Mouse (Mus musculus): ENCODE data around the gene Pdxdc1. TPM values are rescaled to one million over a fixed set of nuclear protein-coding genes. Genes with fewer than 3 reads are reported as not detected.
A peak's percentile ranks its signal among the peaks of the same experiment; 100 is the strongest.

Pdxdc1 gene
- total and polyA plus RNA-seq, 3 experiments = 35.5 to 74.9 (median 72.1) TPM

- Histone ChIP-seq H3K9me3 (replicated peaks) (no peaks in the 10 kb centered on the region), H3K4me3 (ENCODE audit: low read depth, low read length) (no peak overlapping the region), H3K4me1 (ENCODE audit: insufficient read depth, low read depth, low read length) (no peaks in the 10 kb centered on the region), H3K36me3 (replicated peaks) (peaks cover 4% of the 10 kb centered on the region), H3K27me3 (ENCODE audit: insufficient read depth, low read length) (no peaks in the 10 kb centered on the region)
- DNase-seq (ENCODE audit: low spot score) (no peak), ATAC-seq (ENCODE audit: extremely low read depth, insufficient number of reproducible peaks, low FRiP score, poor library complexity, severe bottlenecking) (no peak)
- TF ChIP-seq CTCF (IDR thresholded peaks at IDR 0.05; ENCODE audit: low read depth, low read length) (no peak), TAL1 (conservative IDR thresholded peaks at IDR 0.05; ENCODE audit: low read depth, low read length) (no peak), GATA1 (IDR thresholded peaks at IDR 0.05; ENCODE audit: borderline replicate concordance, low read length) (no peak), POLR2AphosphoS5 (IDR thresholded peaks at IDR 0.05; ENCODE audit: insufficient replicate concordance, low read depth, low read length) (no peak), GATA2 (IDR thresholded peaks at IDR 0.05; ENCODE audit: borderline replicate concordance, low read depth, low read length) (no peak)
Measured at GRCm38 (mm10) chr16:13920093-13920492, 17.2 kb upstream of the Pdxdc1 start.

DNA sequence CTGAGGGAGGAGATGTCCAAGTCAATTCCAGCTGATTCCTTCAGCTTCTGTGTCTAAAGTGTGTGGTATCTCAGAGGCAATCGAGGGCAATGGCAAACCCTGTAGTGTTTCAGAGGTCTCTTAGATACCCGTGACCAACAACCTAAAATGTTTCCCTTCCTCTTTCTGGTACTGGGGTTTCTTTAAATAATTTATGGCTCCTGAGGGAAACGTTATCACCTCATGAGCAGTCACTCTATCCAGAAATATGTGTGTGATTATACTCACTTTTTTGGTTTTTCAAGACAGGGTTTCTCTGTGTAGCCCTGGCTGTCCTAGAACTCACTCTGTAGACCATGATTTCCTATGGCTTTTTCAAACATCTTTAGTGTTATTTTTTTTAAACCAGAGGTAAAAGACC, 4.4 kb upstream of the Pdxdc1 start:
- Histone ChIP-seq H3K27me3 (ENCODE audit: insufficient read depth, low read length) (no peaks in the 10 kb centered on the region), H3K4me3 (ENCODE audit: low read depth, low read length) (no peak overlapping the region), H3K36me3 (replicated peaks) (peaks cover 13% of the 10 kb centered on the region), H3K4me1 (ENCODE audit: insufficient read depth, low read depth, low read length) (peaks cover 9% of the 10 kb centered on the region; the same call in 1 of the 2 replicates), H3K9me3 (replicated peaks) (no peaks in the 10 kb centered on the region)
- DNase-seq (ENCODE audit: low spot score) (no peak), ATAC-seq (ENCODE audit: extremely low read depth, insufficient number of reproducible peaks, low FRiP score, poor library complexity, severe bottlenecking) (no peak)
- TF ChIP-seq GATA1 (IDR thresholded peaks at IDR 0.05; ENCODE audit: borderline replicate concordance, low read length) = no peak
- TF ChIP-seq POLR2AphosphoS5 (IDR thresholded peaks at IDR 0.05; ENCODE audit: insufficient replicate concordance, low read depth, low read length) = no peak
- TF ChIP-seq GATA2 (IDR thresholded peaks at IDR 0.05; ENCODE audit: borderline replicate concordance, low read depth, low read length) = no peak
- no peak for TF ChIP-seq CTCF (IDR thresholded peaks at IDR 0.05; ENCODE audit: low read depth, low read length)
- no peak for TF ChIP-seq TAL1 (conservative IDR thresholded peaks at IDR 0.05; ENCODE audit: low read depth, low read length)

DNA sequence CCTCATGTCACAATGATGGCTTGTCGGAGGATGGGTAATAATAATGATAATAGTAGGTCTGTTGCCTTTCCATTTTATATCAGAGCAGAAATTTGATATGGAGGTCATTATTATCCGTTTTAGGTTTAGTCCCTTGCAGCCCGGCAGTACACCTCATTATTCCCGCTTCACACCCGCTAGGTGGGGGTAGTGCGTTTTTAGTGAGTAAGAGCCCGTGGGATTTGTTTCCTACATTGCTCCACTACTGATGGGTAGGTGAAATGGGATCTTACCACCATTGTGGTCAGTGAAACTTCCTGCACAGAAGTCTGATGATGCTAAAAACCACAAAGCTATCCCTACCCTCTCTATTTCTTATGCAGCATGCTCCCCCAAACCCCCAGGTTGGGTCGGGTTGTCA, 557 bp upstream of the Pdxdc1 start:
- no peak for TF ChIP-seq POLR2AphosphoS5 (IDR thresholded peaks at IDR 0.05; ENCODE audit: insufficient replicate concordance, low read depth, low read length)
- TF ChIP-seq CTCF (IDR thresholded peaks at IDR 0.05; ENCODE audit: low read depth, low read length) = no peak
- ATAC-seq (ENCODE audit: extremely low read depth, insufficient number of reproducible peaks, low FRiP score, poor library complexity, severe bottlenecking) = peak; percentile 31; the same call in 1 of the 2 replicates

DNA sequence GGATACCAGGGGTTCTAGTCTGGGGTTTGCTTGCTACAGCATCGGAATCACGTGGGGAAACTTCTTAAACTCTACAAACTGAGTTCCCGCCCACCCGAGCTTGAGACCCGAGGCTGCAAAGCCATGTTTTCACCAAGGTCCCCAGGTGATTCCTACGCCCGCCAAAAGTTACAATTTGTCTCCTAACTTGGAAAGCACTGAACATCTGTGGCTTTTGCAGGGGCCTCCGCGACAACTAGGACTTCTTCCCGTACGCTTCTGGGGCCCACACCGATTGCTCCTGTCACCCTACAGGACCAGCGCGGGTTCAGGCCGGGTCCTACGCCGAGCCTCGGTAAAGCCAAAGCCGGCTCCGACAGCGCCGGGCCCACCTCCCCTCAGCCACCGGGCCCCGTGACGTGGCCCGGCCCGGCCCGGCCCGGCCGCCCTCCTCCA, 517 bp downstream of the Pdxdc1 start:
- no peaks in the 10 kb centered on the region for H3K9me3 ChIP-seq (replicated peaks)
- no peaks in the 10 kb centered on the region for H3K27me3 ChIP-seq (ENCODE audit: insufficient read depth, low read length)
- DNase-seq (ENCODE audit: low spot score) (peak; percentile 27), ATAC-seq (ENCODE audit: extremely low read depth, insufficient number of reproducible peaks, low FRiP score, poor library complexity, severe bottlenecking) (no peak)
- peaks cover 18% of the 10 kb centered on the region for H3K36me3 ChIP-seq (replicated peaks)
- peaks cover 45% of the 10 kb centered on the region for H3K4me1 ChIP-seq (ENCODE audit: insufficient read depth, low read depth, low read length)
- TF ChIP-seq TAL1 (conservative IDR thresholded peaks at IDR 0.05; ENCODE audit: low read depth, low read length) = no peak
- TF ChIP-seq CTCF (IDR thresholded peaks at IDR 0.05; ENCODE audit: low read depth, low read length) = no peak
- no peak for TF ChIP-seq GATA2 (IDR thresholded peaks at IDR 0.05; ENCODE audit: borderline replicate concordance, low read depth, low read length)
- TF ChIP-seq GATA1 (IDR thresholded peaks at IDR 0.05; ENCODE audit: borderline replicate concordance, low read length) = no peak
- TF ChIP-seq POLR2AphosphoS5 (IDR thresholded peaks at IDR 0.05; ENCODE audit: insufficient replicate concordance, low read depth, low read length) = no peak
- peak overlapping the region; percentile 91 for H3K4me3 ChIP-seq (ENCODE audit: low read depth, low read length)

More for the DNA sequence above, 557 bp upstream of the Pdxdc1 start:
- peak overlapping the region; percentile 91 for H3K4me3 ChIP-seq (ENCODE audit: low read depth, low read length)
- no peaks in the 10 kb centered on the region for H3K27me3 ChIP-seq (ENCODE audit: insufficient read depth, low read length)
- peak; percentile 62 for DNase-seq (ENCODE audit: low spot score)
- no peaks in the 10 kb centered on the region for H3K9me3 ChIP-seq (replicated peaks)
- H3K4me1 ChIP-seq (ENCODE audit: insufficient read depth, low read depth, low read length) = peaks cover 36% of the 10 kb centered on the region
- peaks cover 18% of the 10 kb centered on the region for H3K36me3 ChIP-seq (replicated peaks)

DNA sequence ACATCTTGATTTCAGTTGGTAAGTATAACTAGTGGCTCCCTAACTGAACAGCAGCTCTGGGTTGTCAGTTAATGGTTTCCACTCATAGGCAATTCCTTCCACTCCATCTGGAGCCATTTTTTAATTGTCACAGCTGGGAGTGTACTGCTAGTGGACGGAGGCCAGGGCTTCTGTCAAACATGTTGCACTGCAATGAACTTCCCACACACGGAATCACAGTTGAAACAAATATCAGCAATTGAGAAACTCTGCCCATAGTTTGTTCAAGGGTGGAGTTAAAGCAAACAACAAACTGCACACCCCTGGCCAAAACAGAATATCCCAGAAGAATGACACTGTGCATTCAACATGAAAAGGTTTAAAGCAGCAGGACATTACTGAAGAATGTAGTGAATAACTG, 4.0 kb downstream of the Pdxdc1 start:
- TF ChIP-seq GATA1 (IDR thresholded peaks at IDR 0.05; ENCODE audit: borderline replicate concordance, low read length) = no peak
- no peak for TF ChIP-seq GATA2 (IDR thresholded peaks at IDR 0.05; ENCODE audit: borderline replicate concordance, low read depth, low read length)
- TF ChIP-seq TAL1 (conservative IDR thresholded peaks at IDR 0.05; ENCODE audit: low read depth, low read length) = no peak
- no peak for TF ChIP-seq CTCF (IDR thresholded peaks at IDR 0.05; ENCODE audit: low read depth, low read length)
- no peak for TF ChIP-seq POLR2AphosphoS5 (IDR thresholded peaks at IDR 0.05; ENCODE audit: insufficient replicate concordance, low read depth, low read length)
- Histone ChIP-seq H3K27me3 (ENCODE audit: insufficient read depth, low read length) (no peaks in the 10 kb centered on the region), H3K4me3 (ENCODE audit: low read depth, low read length) (no peak overlapping the region), H3K36me3 (replicated peaks) (peaks cover 16% of the 10 kb centered on the region), H3K4me1 (ENCODE audit: insufficient read depth, low read depth, low read length) (peaks cover 58% of the 10 kb centered on the region), H3K9me3 (replicated peaks) (no peaks in the 10 kb centered on the region)
- ATAC-seq (ENCODE audit: extremely low read depth, insufficient number of reproducible peaks, low FRiP score, poor library complexity, severe bottlenecking) = no peak
- no peak for DNase-seq (ENCODE audit: low spot score)

DNA sequence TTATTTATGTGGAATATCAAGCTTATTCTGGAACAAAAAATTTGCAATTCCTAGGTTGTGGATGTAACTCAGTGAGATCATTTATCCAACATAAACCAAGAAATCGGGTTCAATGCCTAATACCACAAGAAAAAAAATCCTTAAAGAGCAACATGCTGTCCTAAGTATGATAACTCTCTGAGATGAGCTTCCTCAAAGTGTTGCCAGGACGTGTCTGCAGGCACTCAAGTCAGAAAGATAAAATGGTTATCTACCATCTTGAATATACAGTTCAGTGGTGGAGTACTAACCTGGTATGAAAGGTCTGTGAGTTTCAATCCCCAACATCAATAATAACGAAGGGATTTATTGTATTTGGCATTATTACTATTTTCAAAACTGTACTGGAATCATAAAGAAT, 6.6 kb downstream of the Pdxdc1 start:
- Histone ChIP-seq H3K9me3 (replicated peaks) (no peaks in the 10 kb centered on the region), H3K4me1 (ENCODE audit: insufficient read depth, low read depth, low read length) (peaks cover 43% of the 10 kb centered on the region), H3K36me3 (replicated peaks) (peaks cover 16% of the 10 kb centered on the region), H3K4me3 (ENCODE audit: low read depth, low read length) (no peak overlapping the region), H3K27me3 (ENCODE audit: insufficient read depth, low read length) (no peaks in the 10 kb centered on the region)
- DNase-seq (ENCODE audit: low spot score) = no peak
- ATAC-seq (ENCODE audit: extremely low read depth, insufficient number of reproducible peaks, low FRiP score, poor library complexity, severe bottlenecking) = peak; percentile 54; the same call in 1 of the 2 replicates
- TF ChIP-seq POLR2AphosphoS5 (IDR thresholded peaks at IDR 0.05; ENCODE audit: insufficient replicate concordance, low read depth, low read length) (no peak), GATA1 (IDR thresholded peaks at IDR 0.05; ENCODE audit: borderline replicate concordance, low read length) (no peak), GATA2 (IDR thresholded peaks at IDR 0.05; ENCODE audit: borderline replicate concordance, low read depth, low read length) (no peak), CTCF (IDR thresholded peaks at IDR 0.05; ENCODE audit: low read depth, low read length) (no peak), TAL1 (conservative IDR thresholded peaks at IDR 0.05; ENCODE audit: low read depth, low read length) (no peak)

Data from G1E (cell line).